Mouse (Mus musculus) heart, adult 11 months (tissue): ENCODE data around the gene Slc25a27.

Source experiments
- DNase-seq: peaks from one replicate; pipeline ENCODE4 v3.0.0; 2022

Gene Slc25a27

GRCm38 (mm10) chr17:43645136-43645535 is 21.9 kb downstream of the Slc25a27 start:
- DNase-seq: peak; percentile 56

DNA sequence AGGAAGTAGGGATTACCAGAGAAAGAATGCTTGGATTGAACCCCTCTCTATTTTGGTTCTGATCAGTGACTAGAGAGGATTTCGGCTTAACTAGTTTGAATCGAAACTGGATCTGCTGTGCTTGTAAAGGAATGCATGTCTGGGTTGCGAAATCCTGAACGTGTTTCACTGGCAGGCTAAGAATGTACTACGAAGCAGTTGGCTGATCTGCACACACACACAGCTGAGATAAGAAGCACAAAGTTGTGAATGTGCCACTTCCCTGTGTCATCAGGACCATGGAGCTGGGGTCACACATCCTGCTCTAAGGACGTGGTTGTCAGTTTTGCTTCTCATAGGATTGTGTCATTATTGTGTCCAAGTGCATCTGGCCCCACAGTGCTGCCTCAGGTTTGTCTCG is 22.6 kb downstream of the Slc25a27 start:
- DNase-seq: peak; percentile 92

GRCm38 (mm10) chr17:43643191-43643590 is 23.8 kb downstream of the Slc25a27 start:
- peak; percentile 72 for DNase-seq

- DNase-seq: no peak
Measured at GRCm38 (mm10) chr17:43640825-43641224, 26.2 kb downstream of the Slc25a27 start.

DNA sequence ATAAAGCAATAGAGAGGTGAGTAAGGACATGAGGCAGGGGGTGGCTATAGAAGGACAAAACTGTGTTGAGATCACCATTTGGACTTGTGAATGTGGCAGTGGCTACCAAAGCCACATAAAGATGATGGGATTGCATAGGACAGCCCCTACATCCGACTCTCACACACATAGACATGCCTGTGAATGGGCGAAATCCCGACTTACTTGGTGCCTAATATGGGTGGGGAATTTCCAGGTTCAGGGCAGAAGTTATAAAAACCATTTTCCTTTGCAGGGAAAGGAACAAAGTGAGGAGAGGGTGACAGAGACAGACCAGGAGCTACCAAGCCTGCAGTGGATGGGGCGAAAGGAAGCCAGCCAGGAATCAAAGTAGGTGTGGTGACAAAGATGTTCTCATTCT is 29.9 kb downstream of the Slc25a27 start:
- DNase-seq: peak; percentile 74

DNA sequence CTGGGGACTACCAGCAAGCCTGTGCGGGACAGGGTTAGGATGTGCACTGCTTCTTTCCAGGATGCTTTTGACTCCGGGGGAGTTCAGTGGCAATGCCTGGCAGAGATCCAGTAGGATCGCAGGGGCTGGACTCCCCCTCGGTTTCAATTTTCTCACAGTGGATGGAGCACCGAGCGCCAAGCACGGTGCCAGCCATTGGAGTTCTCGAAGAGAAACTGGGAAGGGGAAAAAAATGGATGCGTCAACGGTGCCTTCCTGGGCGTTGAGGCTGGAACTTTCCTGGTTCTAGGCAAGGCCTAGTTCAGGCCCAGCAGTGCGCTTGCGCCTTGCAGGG is 36.6 kb downstream of the Slc25a27 start:
- DNase-seq: peak; percentile 78

DNA sequence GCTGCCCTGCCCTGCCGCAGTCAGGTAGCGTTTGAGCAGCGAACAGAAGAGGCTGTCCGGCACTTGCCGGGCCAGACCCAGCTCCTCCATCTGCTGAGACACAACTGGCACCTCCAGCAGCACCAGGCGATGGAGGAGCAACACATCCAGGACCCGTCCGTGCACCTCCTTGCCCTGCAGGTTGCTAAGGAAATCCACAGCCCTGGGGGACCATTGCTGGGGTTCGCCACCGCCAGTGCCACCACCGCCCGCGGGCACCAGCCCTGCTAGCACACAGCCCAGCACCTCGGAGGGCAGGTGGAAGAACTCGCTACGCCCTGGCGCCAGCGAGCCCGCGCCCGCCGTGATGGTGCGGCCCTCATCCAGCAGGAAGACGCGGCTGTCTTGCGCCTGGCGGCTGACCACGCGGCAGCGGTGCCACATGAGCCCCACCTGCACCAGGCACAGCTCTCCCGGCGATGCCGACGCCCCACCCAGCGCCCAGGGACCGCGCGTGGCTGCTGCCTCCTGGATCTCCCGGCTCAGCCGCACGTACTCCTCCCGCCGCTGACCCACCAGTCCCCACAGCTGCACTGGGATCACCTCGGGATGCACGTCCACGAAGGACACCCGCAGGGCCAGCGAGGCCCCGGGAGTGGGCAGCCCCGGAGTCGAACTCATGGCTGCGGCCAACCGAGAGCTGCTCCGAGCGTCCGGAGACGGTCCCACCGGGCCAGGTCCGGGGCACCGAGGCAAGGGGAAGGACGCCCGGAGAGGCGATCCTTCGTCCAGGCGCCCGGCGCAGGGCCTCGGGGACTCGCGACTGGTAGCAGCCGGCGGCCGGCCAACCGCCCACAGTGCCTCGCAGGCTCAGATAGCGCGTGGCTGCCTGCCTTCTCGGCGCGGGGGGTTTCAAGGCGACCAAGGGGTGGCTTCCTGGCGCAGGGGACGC is 37.3 kb downstream of the Slc25a27 start, which contains the start of gene Tdrd6:
Tdrd6 (minus strand) TSS at position 804 of the 931 bp plus-strand sequence.
- DNase-seq: peak; percentile 86

- peak; percentile 57 for DNase-seq
Measured at GRCm38 (mm10) chr17:43629026-43629495, 38.0 kb downstream of the Slc25a27 start.

GRCm38 (mm10) chr17:43628246-43628645 is 38.8 kb downstream of the Slc25a27 start:
- peak; percentile 62 for DNase-seq

GRCm38 (mm10) chr17:43622076-43622475 is 44.9 kb downstream of the Slc25a27 start:
- DNase-seq: no peak

DNA sequence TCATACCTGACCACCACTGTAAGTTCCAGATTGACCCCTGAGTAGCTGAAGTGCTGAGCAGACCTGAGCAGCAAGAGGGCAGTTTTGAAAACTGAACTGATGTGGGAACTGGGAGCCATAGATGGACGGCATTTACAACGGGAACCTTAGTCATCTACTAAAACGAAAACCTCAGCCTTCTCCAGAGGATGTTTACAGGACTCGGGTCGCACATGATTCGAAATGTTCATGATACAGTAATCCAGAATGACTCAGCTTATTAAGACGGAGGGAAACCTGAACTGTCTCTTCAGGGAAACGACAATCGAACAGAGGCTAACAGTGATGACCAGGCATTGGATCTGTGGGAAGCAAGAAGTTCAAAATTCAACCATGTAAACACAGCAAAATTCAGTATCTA is 47.9 kb downstream of the Slc25a27 start:
- DNase-seq: no peak

DNA sequence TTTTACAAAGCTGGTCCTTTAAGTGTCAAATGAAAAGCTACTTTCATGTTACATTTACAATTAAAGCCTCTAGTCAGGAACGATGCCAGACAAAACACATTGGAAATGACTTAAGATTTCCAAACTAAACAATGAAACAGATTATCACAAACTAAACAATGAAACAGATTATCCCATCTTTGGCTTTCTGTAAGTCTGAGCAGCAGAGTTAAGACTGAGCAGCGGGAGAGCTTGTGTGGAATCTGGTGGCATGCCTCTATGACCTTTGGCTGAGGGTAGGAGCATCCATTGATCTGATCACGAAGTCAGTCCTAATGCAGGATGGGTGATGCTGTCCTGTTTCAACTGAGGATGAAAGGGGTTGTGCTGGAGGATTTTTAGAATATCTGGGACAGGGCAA is 54.8 kb downstream of the Slc25a27 start:
- DNase-seq: no peak

- no peak for DNase-seq
Measured at GRCm38 (mm10) chr17:43611586-43611985, 55.4 kb downstream of the Slc25a27 start.

GRCm38 (mm10) chr17:43606704-43607103 is 60.3 kb downstream of the Slc25a27 start:
- DNase-seq: peak; percentile 96

- DNase-seq: peak; percentile 25
Measured at GRCm38 (mm10) chr17:43598706-43599105, 68.3 kb downstream of the Slc25a27 start.

DNA sequence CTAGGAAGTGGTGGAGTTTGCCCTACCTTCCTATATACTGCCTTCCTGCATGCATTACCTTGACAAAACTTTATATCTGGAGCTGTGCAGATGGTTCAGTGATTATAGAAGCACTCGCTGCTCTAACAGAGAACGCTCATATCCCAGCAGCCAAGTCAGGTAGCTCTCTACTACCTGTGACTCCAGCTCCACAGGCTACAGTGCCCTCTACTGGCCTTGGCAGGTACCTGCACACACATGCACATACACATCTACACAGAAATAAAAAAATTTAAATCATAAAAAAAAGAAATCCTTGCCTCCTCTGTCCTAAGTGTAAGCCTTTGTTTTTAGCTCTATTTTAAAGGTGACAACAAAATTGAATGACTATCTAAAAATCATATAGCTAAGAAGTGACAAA is 69.3 kb downstream of the Slc25a27 start:
- DNase-seq: peak; percentile 43

DNA sequence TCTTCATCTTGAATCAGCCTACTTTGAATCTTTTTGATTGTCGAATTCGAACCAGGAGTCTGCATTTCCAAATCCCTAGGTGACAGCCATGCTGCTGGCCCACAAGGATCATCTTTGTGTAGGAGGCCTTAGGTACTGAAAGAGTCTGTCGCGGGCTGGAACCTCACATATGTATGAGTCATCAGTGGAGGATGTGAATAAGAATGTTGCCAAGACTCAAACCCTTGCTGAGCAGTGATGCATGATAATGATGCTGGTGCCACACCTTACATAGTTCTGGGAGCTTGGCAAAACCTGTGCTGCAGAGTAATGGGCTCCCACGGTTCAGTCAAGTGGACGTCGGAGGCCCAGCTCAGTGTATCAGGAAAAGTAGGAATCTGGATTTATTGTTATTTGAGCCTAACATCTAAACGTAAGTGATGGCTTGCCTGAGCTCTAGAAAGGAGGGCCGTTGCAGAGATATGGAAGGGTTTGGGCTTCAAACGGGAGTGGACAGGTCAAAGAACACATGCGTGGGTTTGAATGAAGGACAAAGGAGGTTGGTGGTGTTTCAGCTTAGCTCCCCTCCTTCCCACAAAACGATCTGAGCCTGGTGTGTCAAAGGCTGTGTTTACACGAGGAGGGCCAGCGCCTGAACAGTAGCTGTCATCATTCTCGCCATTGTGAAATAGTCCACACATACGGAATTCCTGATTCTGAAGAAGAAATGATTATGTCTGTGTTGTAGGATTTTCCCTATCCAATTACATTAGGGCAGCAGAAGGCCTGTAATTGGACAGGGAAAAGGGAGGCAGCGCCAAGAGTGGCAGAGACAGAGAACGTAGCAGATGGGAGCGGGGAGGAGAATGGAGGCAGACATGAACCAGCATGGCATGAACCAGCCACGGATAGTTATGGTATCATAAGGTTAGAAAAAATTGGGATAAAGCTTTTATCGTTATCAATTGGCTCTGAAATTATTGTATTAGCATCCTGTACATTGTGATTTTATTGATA is 74.4 kb downstream of the Slc25a27 start:
- peak; percentile 85 for DNase-seq
